Mouse (Mus musculus) layer of hippocampus, adult 11-12 months (tissue): ENCODE measurements around the gene AI661453.

Experiments
- DNase-seq: peaks from one replicate; pipeline ENCODE4 v3.0.0; 2022; ENCODE audit warnings: low spot score

The AI661453 gene

DNA sequence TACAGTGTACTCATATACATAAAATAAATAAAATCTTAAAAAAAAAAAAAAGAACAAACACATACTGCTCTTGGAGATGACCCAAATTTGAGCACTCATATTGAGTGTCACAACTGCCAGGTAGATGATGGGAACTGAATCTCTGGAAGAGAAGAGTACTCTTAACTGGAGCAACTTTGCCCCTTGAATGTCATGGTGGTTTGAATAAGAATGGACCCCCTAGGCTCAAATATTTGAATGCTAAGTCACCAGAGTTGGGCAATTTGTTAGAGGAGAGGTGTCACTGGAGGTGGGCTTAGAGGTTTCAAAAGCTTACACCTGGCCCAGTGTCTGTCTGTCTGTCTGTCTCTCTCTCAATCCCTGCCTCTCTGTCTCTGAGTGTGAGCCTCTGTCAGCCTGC, 67.3 kb downstream of the AI661453 start:
- DNase-seq, result no peak

DNA sequence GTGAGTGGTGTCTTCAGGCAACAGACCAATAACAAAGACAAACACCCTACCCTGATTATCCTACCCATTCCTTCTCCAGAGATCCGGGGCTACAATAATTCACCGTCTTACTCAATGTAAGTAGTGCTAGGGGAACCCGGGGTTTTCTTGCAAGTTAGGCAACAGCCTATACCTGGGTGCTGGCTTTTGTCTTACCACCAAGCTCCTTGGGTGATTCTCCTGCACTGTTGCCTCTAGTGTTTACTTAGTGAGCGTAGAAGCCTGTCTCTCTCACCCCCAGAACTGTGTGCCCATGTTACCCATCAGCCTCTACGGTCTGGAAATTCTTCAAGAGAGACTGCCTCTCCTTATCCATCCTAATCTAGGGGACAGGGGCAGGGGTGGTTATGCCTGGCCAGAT, 67.8 kb downstream of the AI661453 start:
- no peak for DNase-seq

DNA sequence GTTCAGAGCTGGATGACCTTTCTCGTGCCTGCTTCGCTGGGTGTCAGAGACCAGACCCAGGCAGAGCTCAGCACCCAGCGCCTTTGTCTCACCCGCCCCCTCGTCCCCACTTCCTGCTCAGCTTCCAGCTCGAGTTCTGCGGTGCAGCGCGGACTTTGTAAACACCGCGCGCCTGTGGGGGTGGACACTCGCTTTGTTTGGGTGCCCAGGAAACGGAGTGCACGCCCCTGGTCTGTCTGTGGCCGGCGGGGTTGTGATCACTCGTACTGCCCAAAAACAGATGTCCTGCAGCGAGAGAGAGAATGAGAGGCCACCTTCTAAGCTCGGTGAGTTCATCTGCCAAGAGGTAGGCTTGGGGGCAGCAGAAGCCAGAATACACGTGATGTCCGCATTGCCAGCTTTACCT, 68.5 kb downstream of the AI661453 start, which contains the start of gene Ccnd3:
Gene Ccnd3, plus strand, starts transcription at position 111 of the 406 bp plus-strand sequence.
- peak; percentile 78 for DNase-seq

DNA sequence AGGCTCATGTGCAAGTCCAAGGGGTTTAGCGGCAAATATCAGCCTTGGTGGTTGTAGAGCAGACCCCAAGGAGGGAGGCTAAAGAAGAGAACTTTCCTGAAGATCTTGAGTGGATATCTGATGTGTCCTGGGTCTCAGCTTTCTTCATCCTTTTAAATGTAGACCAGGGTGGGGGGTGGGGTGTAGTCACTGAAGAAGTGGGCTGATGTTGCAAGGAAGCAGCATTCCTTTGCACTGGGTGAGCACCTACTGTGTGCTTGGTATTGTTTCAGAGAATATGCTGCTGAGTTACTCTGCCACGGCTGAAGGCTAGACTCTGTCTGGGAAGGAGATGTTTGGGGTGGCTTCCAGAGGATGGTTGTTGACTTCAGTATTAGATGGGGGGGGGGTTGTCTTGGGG, 69.2 kb downstream of the AI661453 start:
- DNase-seq, result no peak

DNA sequence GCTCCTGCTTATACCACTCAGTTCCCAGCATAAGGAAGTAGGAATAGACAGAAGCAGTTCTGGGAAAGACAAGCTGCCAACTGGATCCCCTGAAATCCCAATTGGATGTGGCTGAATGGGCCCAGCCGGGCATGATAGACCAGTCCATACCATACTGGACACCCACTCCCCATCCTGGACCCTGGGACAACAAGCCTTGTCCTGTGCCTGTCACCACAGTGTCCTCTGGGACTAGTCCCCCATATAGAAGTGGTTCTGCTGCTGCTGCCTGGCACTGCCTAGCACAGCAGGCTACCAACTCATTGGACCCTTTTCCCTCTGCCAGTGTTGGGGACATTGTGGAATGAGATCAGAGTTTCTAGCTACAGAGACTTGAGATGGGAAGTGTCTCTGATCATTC, 69.6 kb downstream of the AI661453 start:
- DNase-seq, result no peak

DNA sequence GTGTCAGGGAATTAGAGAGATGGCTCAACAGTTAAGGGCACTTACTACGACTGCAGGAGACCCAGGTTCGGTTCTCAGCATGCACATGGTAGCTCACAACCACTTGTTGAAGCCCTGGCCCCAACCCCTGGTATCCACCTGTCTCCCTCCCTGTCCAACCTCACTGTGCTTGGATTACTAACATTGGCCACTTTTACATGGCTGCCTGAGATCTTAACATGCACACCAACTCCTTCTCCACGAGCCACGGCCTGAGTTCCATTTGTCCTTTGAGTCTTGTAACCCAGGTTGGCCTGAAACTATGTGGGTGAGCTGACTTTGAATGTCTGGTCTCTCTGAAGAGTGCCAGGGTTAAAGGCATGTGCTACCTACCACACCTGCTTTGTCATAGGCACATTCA, 70.3 kb downstream of the AI661453 start:
- no peak for DNase-seq

DNA sequence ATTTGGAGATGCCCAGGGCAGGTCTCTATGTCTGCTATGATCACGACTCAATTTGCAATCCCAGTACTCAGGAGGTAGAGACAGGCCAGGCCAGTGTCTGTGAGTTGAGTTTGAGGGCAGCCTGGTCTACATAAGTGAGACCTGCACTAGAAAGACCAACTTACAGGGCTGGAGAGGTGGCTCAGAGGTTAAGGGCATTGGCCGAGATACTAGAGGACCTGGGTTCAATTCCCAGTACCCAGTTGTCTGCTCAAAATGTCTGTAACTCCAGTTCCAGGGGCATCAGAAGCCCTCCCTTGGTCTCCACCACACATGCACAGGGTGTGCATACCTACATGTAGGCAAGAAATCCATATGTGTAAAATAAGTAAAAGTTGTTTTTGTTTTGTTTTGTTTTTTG, 71.1 kb downstream of the AI661453 start:
- no peak for DNase-seq

DNA sequence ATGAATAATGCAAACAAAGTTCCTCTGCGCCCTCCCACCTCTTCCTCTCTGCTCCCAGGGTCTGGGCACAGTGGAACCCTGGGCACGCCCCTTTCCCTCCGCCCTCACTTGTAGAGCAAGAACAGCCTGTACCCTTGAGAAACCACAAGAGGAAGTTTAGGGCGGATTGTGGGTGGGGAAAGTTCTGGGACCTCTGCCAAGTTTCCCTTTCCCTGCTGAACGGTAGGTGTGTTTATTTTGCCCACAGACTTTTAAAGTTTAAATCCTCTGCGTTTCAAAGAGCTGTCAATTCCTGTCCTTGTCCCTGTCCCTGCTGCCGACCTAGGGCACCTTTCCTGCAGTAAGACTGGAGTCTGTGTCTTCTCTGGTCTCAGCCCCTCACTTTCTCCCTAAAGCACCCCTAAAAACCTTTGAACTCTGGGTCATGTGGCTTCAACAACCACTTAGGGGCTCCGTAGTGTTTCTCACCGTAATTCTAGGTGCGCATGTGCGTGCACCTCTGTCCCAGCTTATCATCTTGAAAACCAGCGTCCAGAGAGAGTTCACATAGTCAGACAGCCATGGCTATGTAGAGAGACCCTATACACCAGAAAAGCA, 71.7 kb downstream of the AI661453 start:
- peak; percentile 92 for DNase-seq

DNA sequence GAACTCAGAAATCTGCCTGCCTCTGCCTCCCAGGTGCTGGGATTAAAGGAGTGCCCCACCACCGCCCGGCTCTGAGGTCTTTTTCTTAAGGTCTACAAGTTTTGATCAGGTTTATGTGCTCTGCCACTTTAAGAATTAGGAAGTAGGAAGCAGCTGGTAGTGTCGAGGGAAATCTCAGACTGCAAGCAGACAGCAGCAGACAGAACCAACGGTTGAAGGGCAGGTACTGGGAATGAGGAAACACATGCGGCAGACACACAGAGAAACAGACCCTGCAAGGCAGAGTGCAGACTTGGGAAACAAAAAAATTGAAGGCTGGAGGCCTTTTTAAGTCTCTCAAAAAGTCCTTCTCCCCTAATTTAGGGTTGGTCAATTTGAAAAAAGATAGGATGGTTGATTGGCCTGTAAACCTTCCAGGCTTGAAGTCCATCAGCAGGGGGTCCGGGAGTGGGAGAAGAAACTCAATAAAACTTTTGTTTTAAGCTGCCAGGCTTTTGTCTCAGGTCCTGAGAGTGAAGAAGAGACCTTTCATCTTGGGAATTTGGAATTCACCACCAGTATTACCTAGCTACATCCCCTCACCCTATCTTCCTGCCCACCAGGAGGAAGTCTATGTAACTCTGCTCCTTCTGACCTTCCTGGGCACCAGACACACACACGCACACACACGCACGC, 72.8 kb downstream of the AI661453 start:
- DNase-seq, result no peak

DNA sequence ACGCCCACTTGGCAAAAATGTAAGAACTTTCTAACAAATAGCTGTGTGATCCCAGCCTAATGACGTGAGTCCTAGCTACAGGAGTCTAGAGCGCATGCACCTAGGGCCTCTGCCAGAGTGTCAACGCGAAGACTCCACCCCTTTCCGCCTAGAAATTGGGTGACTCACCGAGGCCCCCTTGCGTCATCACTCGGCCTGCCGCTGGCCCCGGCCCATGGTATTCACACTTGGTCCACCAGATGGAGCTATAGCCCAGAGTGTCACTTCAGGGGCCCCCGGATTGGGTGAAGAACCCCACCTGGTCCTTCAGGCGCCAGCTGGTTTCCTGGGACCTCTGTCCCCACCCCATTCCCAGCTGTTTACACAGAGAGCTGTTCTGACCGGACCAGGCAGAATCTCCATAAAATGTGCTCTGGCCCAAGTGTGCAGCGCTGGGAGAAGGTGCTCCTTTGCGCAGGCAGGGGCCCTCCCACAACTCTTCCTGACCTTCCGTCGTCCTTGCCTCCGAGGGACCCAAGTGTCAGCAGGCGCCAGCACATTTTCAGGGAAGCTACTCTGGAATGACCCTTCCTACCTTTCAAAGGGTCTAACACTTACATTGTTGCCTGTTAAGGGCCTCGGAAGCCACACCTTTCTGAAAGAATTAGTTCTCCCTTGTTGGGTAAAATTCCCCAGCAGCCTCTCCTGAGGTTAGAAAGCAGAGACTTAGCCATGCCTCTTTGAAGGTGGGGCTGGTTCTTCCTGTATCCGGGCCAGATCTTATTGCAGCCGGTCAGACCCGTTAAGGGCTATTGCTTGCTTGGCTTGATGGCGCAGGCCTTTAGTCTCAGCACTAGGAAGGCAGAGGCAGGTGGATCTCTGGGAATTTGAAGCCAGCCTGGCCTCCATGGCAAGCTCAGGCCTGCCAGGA, 75.0 kb downstream of the AI661453 start:
- DNase-seq, result peak; percentile 98

DNA sequence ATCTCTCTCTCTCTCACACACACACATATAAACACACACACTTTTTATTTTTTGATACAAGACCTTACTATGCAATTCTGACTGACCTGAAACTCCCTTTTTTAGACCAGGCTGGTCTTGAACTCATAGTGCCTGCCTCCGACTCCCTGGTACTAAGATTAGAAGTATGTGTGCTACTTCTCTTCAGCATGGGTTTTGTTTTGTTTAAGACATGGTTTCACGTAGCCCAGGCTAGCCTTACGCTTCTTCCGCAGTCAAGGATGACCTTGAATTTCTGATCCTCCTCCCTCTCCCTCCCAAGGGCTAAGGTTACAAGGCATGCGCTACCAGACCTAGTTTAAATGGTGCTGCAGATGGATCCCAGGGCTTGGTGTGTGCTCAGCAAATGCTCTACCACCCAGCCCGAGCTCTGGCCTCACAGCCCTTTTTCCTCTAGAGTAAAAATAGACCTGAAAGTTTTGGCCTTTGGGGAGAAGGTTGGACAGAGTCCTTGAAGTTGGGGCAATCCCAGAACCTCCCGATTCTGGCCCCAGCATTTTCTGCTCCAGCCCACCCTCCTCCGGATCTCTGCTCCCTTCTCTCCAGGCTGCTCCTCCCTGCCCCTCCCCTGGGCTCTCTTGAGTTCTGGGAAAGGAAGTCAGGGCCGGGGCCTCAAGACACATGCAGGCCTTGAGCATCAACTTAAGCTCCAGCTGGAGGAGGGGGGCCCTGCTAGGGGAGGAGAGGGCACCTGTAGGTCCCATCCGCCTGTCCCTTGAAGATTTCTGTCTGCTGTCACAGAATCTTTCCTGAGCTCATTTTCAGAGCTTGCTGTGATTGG, 76.8 kb downstream of the AI661453 start:
- DNase-seq, result no peak

DNA sequence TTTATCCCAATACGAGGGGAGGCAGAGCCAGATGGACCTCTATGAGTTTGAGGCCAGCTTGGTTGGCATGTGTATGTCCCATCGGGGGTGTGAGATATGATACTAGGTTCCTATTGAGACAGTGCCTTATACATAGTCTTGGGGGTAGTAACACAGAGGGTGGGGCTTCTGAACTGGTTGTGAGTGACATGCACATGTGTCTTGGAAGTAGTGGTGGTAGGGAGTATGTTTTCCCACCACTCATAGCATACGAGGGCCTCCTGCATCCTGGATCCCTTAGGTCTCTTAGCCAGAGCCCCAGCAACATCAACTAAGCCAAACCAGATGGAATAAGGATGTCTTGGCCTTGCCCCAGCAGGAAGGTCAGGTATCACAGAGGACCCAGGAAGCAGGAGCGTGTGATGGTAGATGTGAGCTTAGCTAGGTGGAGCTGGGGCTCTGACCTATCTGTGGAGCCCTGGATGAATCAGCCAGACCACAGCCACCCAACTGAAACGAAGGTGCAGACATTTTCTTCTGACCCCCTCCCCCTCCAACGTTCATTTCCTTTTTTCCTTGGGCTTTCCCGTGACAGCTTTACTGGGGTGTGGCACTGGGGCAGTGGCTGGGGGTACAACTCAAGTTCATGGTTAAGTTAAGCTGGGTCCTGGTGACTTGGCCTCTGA, 78.9 kb downstream of the AI661453 start:
- DNase-seq, result no peak

DNA sequence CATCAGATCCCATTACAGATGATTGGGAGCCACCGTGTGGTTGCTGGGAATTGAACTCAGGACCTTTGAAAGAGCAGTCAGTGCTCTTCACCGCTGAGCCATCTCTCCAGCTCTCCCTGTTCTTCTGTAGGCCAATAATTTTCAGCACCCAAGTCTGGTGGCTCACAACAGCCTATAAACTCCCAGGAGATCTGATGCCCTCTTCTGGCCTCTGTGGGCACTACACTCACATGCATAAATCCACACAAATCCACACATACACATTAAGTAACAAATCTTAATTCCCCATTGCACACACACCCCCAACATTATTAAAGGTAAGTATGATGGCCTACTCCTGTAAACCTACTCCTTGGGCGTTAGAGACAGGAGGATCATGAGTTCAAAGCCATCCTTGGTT, 79.8 kb downstream of the AI661453 start:
- DNase-seq, result no peak

DNA sequence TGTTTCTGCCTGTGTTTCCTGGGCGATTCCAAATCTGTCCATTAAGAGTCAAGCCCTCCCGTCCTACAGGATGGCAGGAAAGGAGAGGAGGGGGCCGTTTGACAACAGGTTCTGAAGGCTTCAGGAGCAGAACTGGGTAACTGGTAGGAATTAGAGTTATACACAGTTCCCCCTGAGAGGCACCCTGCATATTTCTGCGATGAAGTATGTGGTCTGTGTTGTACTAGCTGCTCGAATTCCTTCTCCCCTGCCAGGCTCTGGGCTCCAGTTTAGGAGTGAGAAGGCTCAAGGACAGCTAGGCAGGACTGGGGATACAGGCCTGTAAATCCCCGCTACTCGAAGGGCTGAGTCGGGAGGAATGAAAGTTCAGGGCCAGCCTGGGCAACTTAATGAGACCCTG, 81.8 kb downstream of the AI661453 start:
- no peak for DNase-seq
